Mouse (Mus musculus) megakaryocyte, adult 5-6 weeks (primary cell): Measurements from ENCODE around the gene Gm17728. TPM values are rescaled to one million over a fixed set of nuclear protein-coding genes. Genes with fewer than 3 reads are reported as not detected.
"Not testable (repeated sequence)": the region's sequence is repeated elsewhere in the genome, so short reads cannot be mapped to it uniquely, and the experiment has no call there.

Source experiments
- ATAC-seq: 2 replicates; pipeline ENCODE4 v1.8.0; 2016; ENCODE audit warnings: mild to moderate bottlenecking, inconsistent platforms; ENCODE audit not compliant: poor library complexity, severe bottlenecking
- total RNA-seq, 2 experiments: library from RNA; stranded (forward) in 1 of 2; stranded (reverse) in 1 of 2; fragments of 153-499, 151-499 nt in 1 of 2; fragments of 221-1000, 200-1000 nt in 1 of 2; gene quantifications; 2 replicates each; pipeline versions ENCODE4 v1.2.3 to v1.2.4; 2015 to 2017

Gene Gm17728
- total RNA-seq (2015) (not detected in 2 replicates), total RNA-seq (2017) (not detected in 2 replicates)

GRCm38 (mm10) chr17:9421760-9422159, at the start of gene Gm17728:
Gene Gm17728 (plus strand): TSS chr17:9422060.
- not testable (repeated sequence) for ATAC-seq

GRCm38 (mm10) chr17:9397493-9397892, 24.4 kb upstream of the Gm17728 start:
- ATAC-seq: no peak

DNA sequence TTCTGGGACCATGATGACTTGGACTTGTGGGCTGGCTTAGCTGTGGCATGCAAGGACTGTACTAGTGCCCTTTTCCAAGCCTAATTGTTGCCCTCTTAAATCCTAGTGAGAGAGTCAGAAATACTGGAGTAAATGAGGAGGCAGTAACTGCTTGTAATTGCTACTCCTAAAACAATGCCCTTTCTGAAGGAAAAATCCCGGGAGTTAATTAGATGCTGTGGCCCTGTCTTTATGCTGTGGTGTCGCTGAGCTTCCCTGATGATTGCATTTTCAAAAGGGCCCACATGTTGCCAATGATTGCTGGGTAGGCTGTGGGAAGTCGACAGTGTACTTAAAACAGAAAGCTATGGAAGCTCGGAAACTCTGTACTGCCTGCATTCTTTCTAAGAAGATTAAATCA, 23.3 kb upstream of the Gm17728 start:
- no peak for ATAC-seq

- ATAC-seq: no peak
Observed at GRCm38 (mm10) chr17:9403991-9404390, 17.9 kb upstream of the Gm17728 start.

GRCm38 (mm10) chr17:9407640-9408039, 14.2 kb upstream of the Gm17728 start:
- ATAC-seq: no peak

DNA sequence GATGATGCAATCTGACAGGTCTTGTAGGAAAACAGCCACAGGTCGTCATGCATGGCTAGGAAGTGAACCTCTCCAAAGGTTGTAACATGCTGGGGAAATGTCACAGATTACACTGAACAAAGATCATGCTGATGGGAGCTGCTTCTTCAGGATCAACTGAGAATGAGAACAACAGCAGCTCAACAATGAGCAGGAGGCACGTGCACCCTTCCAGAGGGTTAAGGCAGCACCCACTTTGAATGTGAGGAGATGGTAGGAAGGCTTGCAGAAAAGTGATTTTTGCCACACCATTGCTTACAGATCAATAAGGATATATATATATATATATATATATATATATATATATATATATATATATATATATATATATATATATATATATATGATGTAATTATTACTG, 2.8 kb upstream of the Gm17728 start:
- no peak for ATAC-seq

GRCm38 (mm10) chr17:9428374-9428994, 6.6 kb downstream of the Gm17728 start:
- no peak for ATAC-seq

DNA sequence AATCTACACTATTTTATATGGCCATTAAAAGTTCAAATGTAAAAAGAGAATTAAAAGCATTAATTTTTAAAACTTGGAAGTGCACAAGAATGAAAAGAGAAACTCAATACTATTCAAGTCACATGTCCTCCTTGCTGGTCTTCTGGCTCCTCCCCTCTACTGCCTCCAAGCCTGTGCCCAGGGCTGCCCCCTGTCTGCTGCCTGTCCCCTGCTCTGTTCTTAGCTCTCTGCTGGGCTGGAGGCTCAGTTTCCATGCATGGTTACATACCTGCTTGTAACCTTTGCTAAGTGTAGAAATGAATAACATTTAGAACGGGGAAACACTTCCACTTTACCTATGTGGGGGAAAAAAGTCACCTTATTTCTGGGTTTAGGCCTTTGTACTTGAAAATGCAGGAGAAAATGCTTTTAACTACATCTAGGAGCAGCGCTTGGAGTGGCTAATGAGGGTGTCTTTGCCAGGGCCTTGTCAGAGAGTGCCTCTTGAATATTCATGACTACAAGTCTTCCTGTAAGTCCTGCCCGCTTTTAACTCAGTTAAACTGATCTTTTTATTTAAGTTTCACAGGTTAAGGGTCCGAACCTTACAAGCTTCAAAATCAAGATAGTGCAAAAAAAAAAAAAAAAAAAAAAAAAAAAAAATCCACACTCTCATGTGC, 18.3 kb downstream of the Gm17728 start:
- ATAC-seq: no peak

DNA sequence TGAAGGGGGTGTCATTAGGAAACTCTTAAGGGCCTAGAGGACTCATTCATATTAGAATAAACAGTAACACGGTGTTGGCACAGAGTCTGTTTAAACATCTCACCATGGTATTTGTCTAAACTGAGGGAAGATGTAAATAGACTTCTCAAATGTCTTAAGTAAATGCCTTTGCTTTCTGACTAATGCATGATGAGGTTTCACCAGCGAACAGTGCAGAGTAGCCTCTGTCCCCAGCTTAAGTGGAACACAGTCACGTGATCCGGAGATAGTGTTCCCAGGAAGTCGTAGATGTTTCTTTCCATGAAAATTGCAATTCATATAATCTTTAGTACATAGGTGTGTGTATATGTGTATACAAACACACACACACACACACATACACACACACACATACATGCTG, 34.5 kb downstream of the Gm17728 start:
- ATAC-seq: no peak

DNA sequence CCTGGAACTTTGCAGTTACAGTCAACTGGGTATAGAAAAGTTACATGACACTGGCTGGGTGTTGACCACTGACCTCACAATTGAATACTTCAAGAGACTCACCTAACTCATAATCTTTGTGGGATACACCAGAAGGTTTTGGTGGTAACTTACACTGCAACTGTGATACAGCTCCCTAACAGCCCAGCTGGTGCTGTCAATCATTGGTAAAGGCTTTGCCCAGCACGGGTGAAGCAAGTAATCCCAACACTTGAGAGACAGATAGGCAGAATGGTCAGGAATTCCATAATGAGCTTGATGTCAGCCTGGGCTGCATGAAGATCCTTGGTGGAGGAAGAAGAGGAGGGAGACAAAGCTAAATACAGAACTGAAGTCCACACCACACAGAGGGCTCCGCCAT, 39.0 kb downstream of the Gm17728 start:
- ATAC-seq: no peak

Other genes with a start within 250 kb of the Gm17728 start
- not detected in 2 replicates for gene Pabpc6, start 247.7 kb downstream of the Gm17728 start, total RNA-seq (2015)
- not detected in 2 replicates for gene Pabpc6, start 247.7 kb downstream of the Gm17728 start, total RNA-seq (2017)